Mouse (Mus musculus): ENCODE measurements around the gene Psmd11. TPM values are rescaled to one million over a fixed set of nuclear protein-coding genes. Genes with fewer than 3 reads are reported as not detected.

Gene Psmd11
- total RNA-seq, 2 experiments from 2014 or later: 121 to 128 TPM

DNA sequence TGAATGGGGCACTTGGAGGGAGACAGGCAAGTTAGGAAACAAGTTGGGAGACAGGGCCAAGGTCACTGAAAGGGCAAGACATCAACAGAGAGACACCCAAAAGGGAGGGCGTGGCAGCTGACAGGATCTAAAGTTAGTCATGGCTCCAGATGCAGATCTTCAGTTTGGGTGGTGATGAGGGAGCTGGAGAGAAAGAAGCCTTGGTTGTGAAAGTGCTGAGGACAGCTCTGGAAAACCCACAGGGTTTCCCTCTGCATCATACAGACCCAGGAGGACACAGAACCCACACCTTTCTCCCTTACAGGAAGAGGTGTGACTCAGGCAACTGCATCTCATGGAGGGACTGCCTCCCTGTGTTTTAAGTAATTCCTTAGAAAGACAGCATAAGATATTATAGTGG, 68.2 kb downstream of the Psmd11 start:
- no peak for DNase-seq
- intact Hi-C loops (cut with DNase I; ENCODE audit: low total_unique reads): no loop called here

DNA sequence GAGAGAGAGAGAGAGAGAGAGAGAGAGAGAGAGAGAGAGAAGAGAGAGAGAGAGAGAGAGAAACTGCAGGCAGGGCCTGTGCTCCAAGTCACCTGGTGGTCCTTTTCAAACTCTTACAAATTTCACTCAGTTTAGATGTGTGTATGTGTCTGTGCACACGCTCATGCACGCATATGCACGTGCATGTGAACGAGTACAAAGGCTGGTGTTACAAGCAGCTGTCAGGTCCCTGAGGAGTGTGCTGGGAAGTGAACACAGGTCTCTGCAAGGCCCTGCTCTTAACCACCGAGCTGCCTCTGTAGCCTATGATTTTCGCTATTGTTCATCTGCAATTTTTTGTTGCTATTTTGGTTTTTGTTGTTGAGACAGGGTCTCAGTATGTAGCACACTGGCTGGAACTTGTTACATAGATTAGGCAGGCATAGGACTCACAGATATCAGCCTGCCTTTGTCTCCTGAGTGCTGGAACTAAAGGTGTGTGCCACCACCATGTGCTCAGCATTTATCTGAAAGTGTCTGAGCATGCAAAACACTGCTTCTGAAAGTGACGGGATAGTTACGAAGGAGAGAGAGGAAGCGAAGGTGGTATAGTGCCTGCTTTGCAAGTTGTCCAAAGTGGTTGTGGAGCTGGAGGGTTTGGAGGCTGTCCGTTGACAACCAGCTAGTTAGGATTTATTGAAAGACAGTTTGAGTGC, 69.0 kb downstream of the Psmd11 start:
- DNase-seq: no peak
- intact Hi-C loops (cut with DNase I; ENCODE audit: low total_unique reads): no loop called here

DNA sequence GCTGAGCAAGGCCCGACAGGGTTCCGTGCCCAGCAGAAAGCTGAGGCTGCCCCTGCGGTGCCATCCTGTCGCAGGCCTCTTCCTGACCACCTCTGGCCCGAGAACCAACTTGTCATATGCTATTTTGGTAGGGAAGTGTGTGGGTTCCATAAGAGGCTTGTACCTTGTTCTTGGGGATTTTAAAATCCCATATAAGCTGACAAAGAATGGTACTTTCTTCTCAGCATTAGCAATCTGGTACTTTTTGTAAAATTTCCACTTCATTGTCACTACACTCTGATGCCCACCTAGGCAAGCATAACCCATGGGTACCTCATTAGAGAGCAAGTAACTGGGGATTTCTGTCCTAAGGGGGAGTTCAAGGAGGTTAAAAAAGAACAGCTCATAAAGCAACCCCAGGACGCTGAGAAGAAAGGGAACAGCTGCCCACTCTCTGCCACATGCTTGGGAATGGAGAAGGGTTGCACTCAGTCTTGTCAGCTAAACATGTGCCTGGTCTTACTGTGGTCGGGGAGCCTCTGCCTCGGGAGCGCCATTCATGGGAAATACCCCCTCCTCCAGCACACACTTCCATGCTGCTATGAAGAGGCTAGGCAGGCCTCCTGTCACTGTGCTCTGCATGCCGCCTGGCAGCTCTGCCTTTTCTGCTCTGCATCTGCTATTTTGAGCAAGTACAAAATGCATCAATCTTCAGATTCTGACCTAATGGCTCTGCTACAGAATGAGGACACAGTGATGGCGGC, 70.1 kb downstream of the Psmd11 start:
- DNase-seq: no peak
- intact Hi-C loops (cut with DNase I; ENCODE audit: low total_unique reads): no loop called here

DNA sequence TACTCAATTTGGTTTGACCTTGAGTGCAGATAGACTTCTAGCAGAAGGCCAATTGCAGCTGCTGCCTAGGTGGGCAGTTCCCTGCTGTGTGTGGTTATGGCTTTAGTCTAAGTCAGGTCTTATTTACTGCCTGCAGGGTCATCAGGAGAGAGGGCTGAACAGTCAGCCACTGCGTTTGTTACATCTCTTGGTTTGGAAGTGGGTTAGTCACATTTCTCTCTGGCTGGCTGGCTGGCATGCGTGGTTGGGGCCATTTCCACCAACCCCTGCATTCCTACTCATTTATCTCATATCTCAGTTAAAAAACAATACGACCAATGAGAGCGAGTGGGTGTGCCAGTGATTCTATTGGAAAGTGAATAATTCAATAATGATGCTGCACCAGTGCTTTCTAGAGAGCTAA, 71.1 kb downstream of the Psmd11 start:
- intact Hi-C loops (cut with DNase I; ENCODE audit: low total_unique reads): no loop called here
- no peak for DNase-seq

DNA sequence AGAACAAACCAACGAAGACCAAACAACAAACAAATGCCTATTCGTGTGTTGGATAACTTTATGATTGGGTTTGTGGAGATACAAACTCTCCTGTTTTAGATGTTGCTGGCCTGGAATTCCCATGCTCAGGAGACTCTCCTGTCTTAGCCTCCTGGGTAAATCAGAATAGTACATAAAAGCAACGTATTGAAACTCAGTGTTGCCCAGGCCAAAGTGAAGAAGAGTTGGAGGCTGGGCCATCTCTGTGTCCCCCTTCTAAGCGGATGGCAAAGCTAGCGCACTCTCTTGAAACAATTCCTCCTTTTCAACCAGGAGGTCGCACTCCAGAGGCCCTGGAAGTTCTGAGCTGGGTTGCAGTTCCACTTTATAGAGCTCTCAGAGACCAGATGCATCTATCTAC, 74.9 kb downstream of the Psmd11 start:
- no peak for DNase-seq
- intact Hi-C loops (cut with DNase I; ENCODE audit: low total_unique reads): no loop called here

DNA sequence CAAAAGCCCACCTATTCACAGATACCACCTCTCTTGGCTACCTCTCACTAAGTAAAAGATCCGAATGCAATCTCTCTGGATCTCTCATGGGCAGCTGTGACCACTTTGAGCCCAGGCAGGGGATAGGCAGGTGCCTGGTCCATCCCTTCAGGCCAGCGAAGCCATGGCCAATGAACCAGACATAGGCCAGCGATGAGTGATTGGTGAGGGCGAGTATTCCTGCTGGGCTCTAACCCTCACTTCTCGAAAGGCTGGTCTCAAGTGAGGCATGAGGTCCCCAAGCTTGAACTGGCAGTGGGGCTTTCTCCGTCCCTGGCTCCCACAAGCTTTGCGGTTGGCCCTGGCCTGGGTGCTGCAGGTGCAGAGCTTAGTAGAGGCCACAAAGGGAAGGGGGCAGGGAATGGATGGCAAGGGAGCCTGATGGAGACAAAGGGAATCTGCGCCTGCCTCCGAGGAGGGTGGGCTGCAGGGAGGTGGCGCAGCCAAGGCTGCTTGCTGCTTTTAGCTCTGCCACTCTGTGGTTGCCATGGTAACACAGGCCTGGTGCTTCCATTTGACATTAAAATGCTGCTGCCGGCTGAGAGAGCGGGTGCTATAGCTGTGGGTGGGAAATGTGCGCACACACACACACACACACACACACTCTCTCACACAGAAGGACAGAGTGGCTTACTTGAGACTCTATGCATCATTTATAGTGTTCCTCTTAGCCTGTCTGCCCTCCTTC, 75.5 kb downstream of the Psmd11 start:
- intact Hi-C loops (cut with DNase I; ENCODE audit: low total_unique reads): no loop called here

DNA sequence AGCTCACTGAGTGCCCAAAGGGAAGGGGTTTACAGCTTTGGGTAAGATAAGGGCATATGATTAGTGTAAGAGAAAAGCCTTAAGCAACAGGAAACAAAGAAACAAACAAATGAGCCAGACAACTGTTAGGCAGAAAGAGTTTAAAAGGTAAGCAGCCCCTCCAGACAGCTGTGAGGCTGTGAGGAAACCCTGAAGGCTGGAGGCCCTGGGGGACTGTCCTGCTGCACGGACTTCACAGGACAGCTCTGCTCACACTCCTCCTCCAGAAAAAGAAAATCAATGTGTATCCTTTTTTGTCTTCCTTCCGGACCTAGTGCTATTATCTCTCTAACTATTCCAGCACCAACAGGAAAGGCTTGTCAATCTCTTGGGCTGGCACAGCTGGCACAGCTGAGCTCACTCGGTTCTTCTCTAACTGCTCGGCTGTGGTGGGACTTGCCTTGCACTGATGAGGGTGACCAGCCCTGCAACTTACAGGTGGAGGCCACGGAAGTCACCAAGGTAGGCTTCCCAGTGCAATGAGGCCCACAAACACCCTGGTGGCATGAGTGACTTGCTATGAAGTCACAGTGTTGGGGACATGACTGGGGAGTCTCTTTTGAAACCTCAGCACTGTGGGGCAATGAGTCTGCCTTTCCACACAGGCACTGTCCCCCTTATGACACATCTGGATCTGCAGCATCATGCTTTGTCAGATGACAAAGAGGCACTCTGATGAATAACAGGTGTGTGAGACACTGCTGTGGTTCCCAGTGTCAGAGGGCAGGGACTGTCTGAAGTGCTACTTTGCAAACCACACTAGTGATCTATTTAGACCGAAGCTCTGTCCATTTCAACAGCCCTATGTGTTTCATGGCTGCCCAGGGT, 76.3 kb downstream of the Psmd11 start:
- intact Hi-C loops (cut with DNase I; ENCODE audit: low total_unique reads): no loop called here
- DNase-seq: no peak

More for the DNA sequence above, 75.5 kb downstream of the Psmd11 start:
- DNase-seq: no peak

DNA sequence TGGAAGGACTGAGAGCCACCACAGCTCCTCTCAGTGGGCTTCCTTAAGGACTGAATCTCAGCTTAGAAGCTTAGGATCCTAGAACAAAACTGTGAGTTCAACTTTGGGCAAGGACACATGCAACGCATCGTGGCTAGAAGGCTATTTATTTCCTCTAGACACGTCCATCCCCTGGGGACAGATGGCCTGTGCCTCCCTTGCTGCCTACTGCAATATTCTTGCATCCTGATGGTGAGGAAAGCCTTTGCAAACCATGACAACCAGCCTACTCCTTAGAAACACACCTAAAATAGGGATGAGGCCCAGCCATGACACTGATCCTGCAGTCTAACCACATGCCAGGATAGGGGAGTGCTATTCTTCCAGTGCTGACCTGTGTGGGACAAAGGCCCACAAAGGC, 77.2 kb downstream of the Psmd11 start:
- DNase-seq: no peak
- intact Hi-C loops (cut with DNase I; ENCODE audit: low total_unique reads): no loop called here

DNA sequence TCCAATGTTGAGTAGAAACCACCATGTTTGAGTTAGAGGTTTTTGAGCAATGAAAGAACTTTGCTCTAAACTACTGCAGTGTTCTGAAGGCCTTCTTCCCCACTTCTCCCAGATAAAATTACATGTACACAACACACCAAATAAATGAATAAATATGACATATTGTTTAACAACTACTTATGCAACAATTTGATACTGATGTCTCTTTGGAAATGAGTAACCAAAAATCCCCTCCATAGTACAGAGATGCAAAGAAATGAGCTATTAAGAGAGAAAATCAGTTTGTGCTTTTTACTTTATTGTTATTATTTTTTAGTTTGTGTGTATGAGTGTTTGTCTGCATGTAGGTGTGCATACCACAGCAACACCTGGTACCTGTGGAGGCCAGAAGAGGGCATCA, 78.1 kb downstream of the Psmd11 start:
- intact Hi-C loops (cut with DNase I; ENCODE audit: low total_unique reads): no loop called here
- no peak for DNase-seq

DNA sequence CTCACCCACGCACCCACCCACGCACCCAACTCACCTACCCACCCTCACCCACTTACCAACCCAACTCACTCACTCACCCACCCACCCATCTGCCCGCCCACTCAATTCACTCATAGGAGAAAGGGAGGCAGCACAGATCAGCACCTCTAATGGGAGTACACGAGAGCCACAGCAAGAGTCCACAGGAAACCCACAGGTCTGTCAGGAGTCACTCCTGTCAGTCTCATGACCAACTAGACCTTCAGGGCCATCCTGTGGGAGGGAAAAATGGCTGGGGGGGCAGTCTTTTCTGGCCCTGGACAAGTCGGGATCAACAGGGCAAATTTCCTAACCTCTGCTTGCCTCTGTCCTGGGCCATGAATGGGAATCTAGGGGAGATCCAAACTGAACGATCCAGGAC, 79.4 kb downstream of the Psmd11 start:
- intact Hi-C loops (cut with DNase I; ENCODE audit: low total_unique reads): no loop called here
- DNase-seq: no peak

DNA sequence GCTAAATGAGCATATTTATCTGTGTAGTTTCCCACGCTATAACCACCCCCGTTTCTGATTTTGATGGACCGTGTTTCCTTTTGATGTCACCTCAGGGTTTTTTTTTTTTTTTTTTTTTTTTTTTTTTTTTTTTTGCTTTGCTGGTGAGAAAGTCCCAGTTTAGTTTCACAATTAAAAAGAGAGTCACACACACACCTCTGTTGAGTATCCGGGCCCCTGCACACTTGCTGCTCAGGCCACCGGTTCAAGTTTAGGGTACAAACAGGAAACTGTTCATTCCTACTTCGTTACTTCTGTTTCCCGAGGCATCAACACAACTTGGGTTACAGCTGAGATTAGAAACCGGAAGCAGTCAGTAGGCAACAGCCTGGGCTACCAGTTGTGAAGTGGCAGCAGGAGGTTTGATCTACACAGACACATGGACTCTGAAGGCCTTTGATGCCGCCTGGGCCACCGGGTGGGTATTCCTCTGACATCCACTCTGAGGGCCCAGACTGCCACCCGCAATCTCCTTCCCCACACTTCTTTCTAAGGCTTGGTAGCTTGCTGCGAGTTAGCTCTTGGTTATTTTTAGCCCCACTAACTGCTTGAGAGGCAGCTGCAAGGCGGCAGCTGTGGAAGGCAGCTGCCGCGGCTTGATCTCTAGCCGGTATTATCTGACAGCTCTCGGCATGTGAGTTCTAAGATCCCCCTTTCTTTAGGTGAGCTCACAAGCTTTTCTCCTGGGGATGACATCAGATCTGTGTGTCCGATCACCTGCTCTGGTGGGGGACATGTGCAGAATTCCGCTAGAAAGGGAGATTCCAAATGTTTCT, 80.2 kb downstream of the Psmd11 start:
- intact Hi-C loops (cut with DNase I; ENCODE audit: low total_unique reads): no loop called here
- peak; percentile 26 for DNase-seq

DNA sequence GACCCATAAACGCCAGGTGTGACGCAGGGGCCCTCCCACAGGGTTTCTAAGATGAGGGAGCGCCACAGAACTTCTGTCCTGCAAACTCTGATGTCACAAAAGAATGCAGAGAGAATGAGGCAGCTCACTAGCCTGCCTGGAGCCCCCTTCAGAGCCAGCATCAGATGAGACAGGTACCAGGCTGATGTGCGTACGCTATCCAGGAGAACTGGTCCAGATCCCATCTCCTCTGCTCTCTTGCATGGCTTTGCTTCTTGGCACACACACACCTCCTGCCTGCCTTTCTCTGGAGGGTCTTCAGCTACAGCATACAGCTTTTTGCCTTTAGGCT, 80.7 kb downstream of the Psmd11 start:
- intact Hi-C loops (cut with DNase I; ENCODE audit: low total_unique reads): no loop called here
- DNase-seq: no peak

DNA sequence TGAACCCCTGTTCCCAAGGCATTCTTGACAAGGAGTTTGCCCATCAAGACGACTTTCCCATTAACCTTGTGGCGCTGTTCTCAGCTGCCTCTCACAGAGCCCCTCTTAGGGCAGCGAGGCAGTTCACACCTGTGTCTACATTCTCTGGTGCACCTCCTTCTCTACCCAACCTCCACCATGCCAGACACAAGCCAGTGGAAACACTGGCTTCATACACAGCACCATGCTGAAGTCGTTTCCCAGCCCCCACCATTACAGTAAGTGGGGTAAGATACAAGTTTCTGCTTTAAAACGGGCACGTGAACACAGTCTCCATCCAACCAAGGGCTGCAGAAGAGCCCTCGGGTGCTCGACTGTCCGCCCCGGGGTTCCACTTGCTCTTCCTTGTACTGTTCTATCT, 81.7 kb downstream of the Psmd11 start:
- intact Hi-C loops (cut with DNase I; ENCODE audit: low total_unique reads): no loop called here

DNA sequence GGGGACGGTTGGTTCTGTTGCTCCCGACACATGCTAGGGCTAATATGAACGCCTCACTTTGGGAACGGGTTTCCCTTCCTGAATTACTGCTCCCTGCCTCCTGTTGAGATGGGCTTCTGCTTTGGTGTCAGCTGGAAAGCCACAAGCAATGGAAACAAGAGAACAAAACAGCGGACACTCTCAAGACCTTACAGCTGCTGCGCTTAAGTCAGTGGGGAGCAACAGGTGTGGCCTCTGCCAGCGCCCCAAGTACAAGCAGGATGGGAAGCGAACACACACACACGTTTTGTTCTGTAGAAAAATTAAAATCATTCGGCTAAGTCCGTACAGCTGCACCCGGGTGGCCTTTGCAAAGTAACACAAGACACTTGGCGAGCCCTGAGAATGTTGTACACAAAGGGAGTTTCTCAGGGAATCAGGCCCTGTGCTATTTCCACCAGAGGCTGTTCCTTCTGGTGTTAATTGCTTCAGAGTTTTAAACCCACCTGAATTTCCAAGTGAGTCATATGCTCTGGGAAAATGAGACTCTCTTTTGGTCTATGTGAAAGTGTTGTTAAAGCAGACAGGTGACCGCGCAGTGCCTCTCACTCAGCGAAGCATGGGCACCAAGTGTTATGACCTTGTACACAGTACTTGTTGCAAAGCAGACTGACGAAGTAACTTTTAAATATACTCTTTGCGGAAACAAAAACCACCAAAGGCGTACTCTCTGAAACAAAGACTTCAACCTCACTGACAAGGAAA, 84.1 kb downstream of the Psmd11 start:
- DNase-seq: no peak

More for the DNA sequence above, 81.7 kb downstream of the Psmd11 start:
- no peak for DNase-seq

DNA sequence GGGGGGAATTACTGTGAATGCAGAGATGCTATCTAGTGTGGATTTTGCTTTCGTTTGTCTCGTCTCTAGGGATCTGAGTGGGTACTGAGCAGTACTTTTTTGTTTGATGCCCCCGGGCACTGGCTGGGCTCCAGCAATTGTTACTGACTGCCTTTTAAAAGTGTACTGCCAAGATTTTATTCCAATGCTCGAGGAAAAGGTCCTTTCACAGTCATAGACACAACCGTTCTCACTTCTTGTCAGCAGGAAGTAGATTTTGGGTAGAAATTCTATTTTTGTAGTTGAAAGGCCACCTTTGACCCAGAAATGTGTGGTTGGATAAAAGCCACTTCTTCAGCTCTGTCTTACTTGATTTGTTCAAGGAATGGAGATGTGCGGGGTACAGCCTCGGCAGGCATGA, 85.4 kb downstream of the Psmd11 start:
- no peak for DNase-seq
- intact Hi-C loops (cut with DNase I; ENCODE audit: low total_unique reads): no loop called here

More for the DNA sequence above, 84.1 kb downstream of the Psmd11 start:
- intact Hi-C loops (cut with DNase I; ENCODE audit: low total_unique reads): no loop called here

DNA sequence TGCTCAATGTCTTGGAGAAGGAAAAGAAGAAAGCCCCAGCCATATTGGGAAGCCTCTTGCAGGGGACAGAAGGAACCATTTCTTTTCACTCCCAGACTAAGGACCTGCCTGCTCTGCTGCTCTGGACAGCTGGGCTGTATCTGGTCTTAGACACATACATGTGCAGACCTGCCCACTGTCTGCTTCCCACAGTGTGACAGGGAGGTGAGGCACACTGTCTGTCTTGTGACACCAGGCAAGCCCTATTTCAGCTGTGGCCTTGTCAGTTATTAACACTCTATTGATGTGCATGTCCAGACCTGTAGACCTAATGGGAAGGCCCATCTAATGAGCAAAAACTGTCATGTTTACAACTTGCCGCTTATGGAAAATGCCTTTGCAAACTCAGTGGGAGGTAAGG, 86.9 kb downstream of the Psmd11 start:
- intact Hi-C loops (cut with DNase I; ENCODE audit: low total_unique reads): loop anchor here (5.0 kb wide), 1 partner anchor 33 kb away; no protein-coding TSS in a partner anchor
- DNase-seq: no peak

DNA sequence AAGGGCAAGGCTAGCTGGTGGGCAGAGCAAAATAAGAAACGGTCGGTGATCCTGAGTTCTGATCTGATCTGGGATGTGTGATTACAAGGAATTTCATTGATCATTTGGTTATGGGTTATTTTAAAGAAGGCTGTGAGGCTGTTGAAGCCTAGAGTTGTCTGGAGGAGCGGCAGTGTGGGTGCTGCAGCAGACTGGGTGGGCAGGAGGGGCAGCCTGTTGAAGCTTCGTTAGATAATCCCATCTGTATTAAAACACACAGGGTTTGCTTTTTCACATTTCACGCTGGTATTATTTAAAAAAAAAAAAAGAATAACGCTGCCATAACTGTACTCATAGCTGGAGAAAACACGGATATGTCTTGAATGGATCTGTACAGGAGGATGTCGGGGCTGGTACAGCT, 87.5 kb downstream of the Psmd11 start:
- intact Hi-C loops (cut with DNase I; ENCODE audit: low total_unique reads): loop anchor here (5.0 kb wide), 1 partner anchor 34 kb away; no protein-coding TSS in a partner anchor
- no peak for DNase-seq

Data from gastrocnemius, postnatal 14 days (tissue).